Mouse (Mus musculus): Measurements from ENCODE around the gene Elovl3. TPM values are rescaled to one million over a fixed set of nuclear protein-coding genes. Genes with fewer than 3 reads are reported as not detected.
A peak's percentile ranks its signal among the peaks of the same experiment; 100 is the strongest.
"Not testable (repeated sequence)": the region's sequence is repeated elsewhere in the genome, so short reads cannot be mapped to it uniquely, and the experiment has no call there.

The Elovl3 gene
- total RNA-seq, 2 experiments from 2014 or later: 0.25 to 2.5 TPM

DNA sequence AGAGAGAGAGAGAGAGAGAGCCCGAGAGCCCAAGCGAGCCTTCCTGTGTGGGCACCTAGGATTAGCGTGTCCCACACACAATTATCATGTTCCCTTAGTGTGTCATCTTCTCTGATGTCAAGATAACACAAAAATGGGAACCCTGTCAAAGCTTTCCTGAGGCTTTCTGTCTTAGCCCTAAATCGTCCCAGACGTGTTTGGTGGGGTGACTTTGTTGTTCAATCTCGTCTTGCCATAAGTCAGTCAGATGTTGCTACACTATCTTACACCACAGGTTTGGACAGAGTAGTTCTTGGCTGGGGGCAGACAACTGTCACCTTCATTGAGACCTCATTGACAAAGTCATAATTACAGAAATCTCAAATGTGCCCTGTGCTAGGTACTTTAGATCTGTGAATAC is 880 bp downstream of the Elovl3 start:
- no peak for DNase-seq
- intact Hi-C loops (cut with DNase I): loop anchor here (5.0 kb wide), 1 partner anchor 45 kb away; no protein-coding TSS in a partner anchor

- intact Hi-C loops (cut with DNase I): loop anchor here (1.0 kb wide), 1 partner anchor 119 kb away; no protein-coding TSS in a partner anchor
- peak; percentile 93 to 96 for DNase-seq
Measured at GRCm38 (mm10) chr19:46135297-46135696, 3.6 kb downstream of the Elovl3 start.

DNA sequence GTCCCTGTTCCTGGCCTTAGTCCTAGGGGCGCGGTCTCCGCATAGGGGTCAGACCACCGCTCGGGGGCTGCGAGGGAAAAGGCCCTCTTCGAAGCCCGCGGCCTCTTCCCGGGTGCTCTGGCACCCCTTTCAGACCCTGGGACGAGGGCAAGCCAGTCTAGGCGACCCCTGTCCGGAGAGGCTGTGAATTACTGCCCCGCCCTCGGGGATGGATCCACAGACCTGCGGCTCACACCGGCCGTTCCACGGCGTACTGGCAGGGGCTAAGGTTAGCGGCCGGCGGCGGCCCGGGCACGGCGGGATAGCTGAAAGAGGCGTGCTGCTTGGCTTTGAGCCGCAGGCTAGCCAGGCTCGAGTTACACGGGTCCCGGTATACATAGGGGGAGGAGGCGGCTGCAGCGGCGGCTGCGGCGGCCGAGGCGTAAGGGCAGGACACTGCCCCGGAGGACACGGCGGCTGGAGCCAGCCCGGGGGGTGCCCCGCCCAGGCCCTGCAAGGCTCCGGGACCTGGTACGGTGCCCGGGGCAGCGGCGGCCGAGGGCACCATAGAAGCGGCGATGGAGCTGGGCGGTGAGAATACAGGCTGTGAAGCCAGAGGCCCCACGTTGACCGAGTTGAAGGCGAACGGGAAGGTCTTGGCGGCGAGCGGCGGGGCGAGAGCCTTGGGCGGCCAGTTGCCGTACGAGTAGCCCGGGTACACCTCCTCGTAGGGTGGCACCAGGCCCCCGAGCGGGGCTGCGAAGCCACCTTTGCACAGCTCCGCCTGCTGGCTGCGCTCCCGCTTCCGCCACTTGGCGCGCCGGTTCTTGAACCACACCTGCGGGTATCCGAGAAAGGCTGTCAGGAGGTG is 4.3 kb downstream of the Elovl3 start:
- intact Hi-C loops (cut with DNase I): loop anchor here (1.0 to 2.0 kb wide), 2 partner anchors 118 to 173 kb away; no protein-coding TSS in a partner anchor
- peak; percentile 56 to 64 for DNase-seq

GRCm38 (mm10) chr19:46136639-46137580 is 5.2 kb downstream of the Elovl3 start:
- intact Hi-C loops (cut with DNase I): loop anchor here (2.0 kb wide), 1 partner anchor 172 kb away; no protein-coding TSS in a partner anchor
- DNase-seq: peak; percentile 73 to 83

DNA sequence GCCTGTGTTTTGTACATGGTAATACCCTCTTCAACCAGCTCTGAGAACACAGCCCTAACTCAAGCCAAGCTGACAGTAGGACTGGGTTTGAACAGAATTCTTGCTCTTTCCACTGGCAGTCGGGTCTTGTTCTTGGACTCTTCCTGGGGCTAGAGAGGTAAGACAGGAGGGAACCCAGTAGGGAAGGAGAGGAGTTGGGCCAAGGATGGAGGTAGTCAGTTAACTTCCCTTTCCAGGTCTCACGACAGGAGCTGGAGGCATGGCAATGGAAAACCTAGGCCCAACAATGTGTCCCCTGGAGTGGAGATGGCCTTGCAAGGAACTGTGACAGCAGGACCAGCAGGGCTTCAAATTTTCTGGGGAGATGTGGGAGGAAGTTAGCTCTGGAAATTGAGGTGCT is 8.6 kb downstream of the Elovl3 start:
- intact Hi-C loops (cut with DNase I): no loop called here

DNA sequence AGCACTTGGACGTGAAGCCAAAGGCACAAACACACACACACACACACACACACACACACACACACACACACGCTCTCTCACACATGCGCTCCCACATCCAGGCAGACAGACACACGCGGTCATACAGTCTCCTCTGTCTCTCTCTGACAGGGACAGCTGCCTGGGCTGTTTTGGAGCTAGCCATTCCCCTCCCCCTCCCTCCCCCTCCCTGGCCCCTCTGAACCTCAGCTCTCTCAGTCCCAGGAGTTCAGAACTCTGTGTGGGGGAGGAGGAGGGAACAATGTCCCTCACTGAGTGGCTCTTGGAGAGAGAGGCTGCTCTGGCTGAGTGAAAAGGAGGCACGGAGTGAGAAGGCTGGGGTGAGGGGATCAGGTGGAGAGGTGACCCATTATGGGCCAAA is 9.4 kb downstream of the Elovl3 start:
- intact Hi-C loops (cut with DNase I): no loop called here
- peak; percentile 14 to 30 for DNase-seq

More for the DNA sequence above, 8.6 kb downstream of the Elovl3 start:
- no peak for DNase-seq

- DNase-seq: peak; percentile 38 to 39
Measured at GRCm38 (mm10) chr19:46147511-46148371, 16.0 kb downstream of the Elovl3 start, which contains the start of gene Pitx3. Gene Pitx3, minus strand, starts transcription at chr19:46148326.

GRCm38 (mm10) chr19:46148372-46148760 is 16.7 kb downstream of the Elovl3 start:
- intact Hi-C loops (cut with DNase I): no loop called here
- peak; percentile 90 to 91 for DNase-seq

More at GRCm38 (mm10) chr19:46147511-46148371, 16.0 kb downstream of the Elovl3 start, which contains the start of gene Pitx3:
- intact Hi-C loops (cut with DNase I): no loop called here

GRCm38 (mm10) chr19:46149091-46149490 is 17.4 kb downstream of the Elovl3 start:
- no peak for DNase-seq

DNA sequence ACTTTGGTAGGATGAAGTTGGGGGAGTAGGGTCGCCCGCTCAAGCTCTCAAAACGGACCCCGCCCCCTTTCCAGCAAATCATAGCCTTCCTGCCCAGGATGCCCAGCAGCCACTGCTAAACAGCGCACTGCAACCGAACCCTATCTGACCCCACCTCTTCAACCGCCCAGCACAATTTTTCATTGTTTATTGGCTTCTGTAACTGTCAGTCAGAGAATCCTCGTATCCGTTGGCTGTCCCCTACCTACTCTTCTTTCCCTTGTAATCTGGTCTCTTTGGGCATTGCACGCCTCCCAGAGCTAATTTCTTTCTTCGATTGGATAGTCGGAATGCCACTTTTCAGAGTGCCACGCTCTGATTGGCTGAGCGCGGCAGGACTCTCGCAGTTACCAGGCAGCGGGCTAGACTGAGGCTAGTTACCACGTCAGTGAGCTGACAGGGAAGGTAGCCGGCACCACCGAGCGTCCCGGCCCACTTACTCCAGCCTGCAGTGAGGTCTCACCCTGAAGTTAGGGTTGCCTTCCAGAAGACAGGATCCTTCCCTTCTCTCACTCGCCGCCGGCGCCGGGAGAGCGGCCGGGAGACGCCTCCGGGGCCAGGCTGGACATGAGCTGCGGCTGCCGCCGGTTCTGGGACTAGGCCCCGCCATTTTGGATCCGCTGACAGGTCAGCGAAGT is 20.6 kb downstream of the Elovl3 start, which contains the start of gene Gbf1:
Gbf1 (plus strand) TSS at position 383 of the 677 bp plus-strand sequence.
- intact Hi-C loops (cut with DNase I): loop anchor here (5.0 kb wide), 1 partner anchor 35 kb away; no protein-coding TSS in a partner anchor
- DNase-seq: peak; percentile 97 to 98

More at GRCm38 (mm10) chr19:46149091-46149490, 17.4 kb downstream of the Elovl3 start:
- intact Hi-C loops (cut with DNase I): no loop called here

DNA sequence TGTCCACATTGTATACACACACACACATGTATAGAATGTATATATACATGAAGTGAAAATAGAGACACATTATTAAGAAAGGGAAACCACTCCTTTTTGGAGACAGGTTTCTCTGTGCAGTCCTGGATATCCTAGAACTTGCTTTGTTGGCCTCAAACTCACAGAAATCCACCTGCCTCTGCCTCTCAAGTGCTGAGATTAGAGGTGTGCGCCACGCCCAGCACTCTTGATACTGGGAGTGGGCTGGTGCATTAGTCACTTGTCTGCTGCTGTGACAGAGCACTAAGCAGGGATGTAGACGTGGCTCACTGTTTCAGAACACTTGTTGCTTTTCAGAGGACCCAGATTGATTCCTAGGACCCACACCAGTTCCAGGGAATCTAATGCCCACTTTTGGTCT is 34.3 kb downstream of the Elovl3 start:
- intact Hi-C loops (cut with DNase I): no loop called here
- no peak for DNase-seq

DNA sequence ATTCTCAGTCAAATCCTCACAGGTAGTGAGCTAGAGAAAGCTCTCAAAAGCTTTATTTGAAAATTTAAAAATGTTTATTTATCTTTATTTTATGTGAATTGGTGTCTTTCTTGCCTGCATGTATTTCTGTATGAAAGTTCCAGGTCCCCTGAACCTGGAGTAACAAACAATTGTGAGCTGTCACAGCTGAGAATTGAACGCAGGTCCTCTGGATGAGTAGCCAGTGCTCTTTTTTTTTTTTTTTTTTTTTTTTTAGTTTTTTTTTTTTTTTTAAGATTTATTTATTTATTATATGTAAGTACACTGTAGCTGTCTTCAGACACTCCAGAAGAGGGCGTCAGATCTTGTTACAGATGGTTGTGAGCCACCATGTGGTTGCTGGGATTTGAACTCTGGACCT is 35.5 kb downstream of the Elovl3 start:
- DNase-seq; intact Hi-C loops (cut with DNase I): not testable (repeated sequence)

DNA sequence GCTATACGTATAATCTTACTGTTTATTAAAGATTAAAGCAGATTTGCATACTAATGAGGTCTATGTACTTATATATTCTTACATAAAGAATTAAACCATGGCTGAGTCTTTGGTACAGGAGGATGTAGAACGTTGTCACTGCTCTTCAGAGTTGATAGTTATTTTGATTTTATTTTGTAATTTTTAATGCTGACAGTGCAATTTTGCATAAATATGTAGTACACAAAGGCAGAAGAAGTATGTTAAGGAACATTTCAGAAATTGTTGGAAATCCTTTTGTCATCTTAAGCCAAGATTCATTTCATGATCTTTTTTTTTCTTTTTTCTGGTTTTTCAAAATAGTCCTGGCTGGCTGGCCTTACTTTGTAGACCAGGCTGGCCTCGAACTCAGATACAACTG is 37.7 kb downstream of the Elovl3 start:
- intact Hi-C loops (cut with DNase I): no loop called here
- no peak for DNase-seq

DNA sequence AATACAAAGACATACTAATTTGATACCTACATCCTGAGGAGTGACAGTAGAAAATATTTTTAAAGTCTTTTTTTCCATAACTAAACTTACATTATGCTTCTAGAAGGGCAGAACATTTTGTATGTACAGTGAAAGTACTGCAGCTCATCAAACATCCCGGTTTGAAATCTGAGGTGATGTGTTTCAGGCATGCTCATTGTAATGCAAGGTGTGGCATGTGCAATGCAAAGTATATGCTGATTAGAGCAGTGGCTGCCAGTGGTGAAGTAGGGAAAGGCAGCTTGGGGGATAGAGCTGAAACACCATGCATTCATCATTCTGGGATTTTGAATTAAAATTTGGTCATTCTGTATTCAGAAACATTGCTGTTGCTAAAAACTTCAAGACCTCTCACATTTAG is 38.2 kb downstream of the Elovl3 start:
- DNase-seq: no peak
- intact Hi-C loops (cut with DNase I): no loop called here

GRCm38 (mm10) chr19:46172541-46172940 is 40.8 kb downstream of the Elovl3 start:
- no peak for DNase-seq
- intact Hi-C loops (cut with DNase I): no loop called here

- intact Hi-C loops (cut with DNase I): no loop called here
- no peak for DNase-seq
Measured at GRCm38 (mm10) chr19:46175173-46175572, 43.5 kb downstream of the Elovl3 start.

- no peak for DNase-seq
- intact Hi-C loops (cut with DNase I): no loop called here
Measured at GRCm38 (mm10) chr19:46177046-46177445, 45.3 kb downstream of the Elovl3 start.

- DNase-seq: no peak
- intact Hi-C loops (cut with DNase I): no loop called here
Measured at GRCm38 (mm10) chr19:46180274-46180673, 48.6 kb downstream of the Elovl3 start.

GRCm38 (mm10) chr19:46182241-46182640 is 50.5 kb downstream of the Elovl3 start:
- intact Hi-C loops (cut with DNase I): no loop called here
- no peak for DNase-seq

All from heart, postnatal 10 days (tissue).